Mouse (Mus musculus): ENCODE data around the gene Gm21887. TPM values are rescaled to one million over a fixed set of nuclear protein-coding genes. Genes with fewer than 3 reads are reported as not detected.
A peak's percentile ranks its signal among the peaks of the same experiment; 100 is the strongest.
"Not testable (repeated sequence)": the region's sequence is repeated elsewhere in the genome, so short reads cannot be mapped to it uniquely, and the experiment has no call there.

Gm21887 gene
- total RNA-seq, 4 experiments from 2014 or later = 17.8 to 49.6 (median 29.3) TPM

DNA sequence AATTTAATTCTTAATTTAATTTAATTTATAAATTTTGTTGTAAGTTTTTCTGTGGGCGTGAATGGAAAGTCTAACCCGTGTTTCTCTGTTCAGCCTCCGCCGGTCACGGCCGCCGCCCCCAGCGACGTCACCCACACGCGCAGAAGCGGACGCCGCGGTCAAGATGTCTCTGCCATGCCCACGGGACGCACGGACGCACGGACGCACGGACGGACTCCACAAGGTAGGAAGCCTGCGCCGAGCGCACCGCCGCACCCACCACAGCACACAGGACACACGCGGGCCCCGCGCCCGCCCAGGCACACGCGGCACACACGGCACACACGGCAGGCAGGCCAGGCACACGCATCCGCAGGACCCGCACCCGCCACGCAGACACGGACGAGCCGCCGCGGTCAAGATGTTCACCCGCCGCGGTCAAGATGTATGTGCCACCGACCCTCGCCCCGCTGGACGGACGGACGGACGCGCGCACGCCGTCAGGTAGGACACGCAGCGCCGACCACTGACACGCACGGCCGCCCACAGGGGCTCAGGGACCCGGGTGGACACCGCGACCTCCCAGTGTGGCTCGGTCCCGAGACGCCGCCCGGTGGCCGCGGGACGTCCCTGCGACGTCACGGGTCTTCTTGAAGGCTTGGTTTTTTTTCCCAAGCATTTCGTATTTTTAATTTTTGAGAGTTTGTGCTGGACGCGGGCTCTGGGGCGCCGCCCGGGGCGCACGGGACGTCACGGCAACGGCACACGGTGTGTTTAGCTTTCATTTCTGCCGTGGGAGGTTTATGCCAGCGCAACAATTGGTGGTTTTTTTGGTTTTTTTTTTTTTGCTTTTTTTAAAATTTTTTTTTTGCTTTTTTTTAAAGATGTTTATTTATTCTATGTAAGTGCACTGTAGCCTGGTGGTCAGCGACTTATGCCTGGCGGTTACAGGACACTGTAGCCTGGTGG, 1.4 kb downstream of the Gm21887 start:
- not testable (repeated sequence) for DNase-seq (ENCODE audit: low spot score)

DNA sequence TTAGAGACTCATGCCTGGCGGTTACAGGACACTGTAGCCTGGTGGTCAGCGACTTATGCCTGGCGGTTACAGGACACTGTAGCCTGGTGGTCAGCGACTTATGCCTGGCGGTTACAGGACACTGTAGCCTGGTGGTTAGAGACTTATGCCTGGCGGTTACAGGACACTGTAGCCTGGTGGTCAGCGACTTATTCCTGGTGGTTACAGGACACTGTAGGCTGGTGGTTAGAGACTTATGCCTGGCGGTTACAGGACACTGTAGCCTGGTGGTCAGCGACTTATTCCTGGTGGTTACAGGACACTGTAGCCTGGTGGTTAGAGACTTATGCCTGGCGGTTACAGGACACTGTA, 2.0 kb downstream of the Gm21887 start:
- DNase-seq (ENCODE audit: low spot score) = not testable (repeated sequence)

DNA sequence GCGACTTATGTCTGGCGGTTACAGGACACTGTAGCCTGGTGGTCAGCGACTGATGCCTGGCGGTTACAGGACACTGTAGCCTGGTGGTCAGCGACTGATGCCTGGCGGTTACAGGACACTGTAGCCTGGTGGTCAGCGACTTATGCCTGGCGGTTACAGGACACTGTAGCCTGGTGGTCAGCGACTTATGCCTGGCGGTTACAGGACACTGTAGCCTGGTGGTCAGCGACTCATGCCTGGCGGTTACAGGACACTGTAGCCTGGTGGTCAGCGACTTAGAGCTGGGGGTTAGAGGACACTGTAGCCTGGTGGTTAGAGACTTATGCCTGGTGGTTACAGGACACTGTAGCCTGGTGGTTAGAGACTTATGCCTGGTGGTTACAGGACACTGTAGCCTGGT, 4.0 kb downstream of the Gm21887 start:
- DNase-seq (ENCODE audit: low spot score) = not testable (repeated sequence)

GRCm38 (mm10) chrX:170014038-170014437, 4.6 kb downstream of the Gm21887 start:
- not testable (repeated sequence) for DNase-seq (ENCODE audit: low spot score)

DNA sequence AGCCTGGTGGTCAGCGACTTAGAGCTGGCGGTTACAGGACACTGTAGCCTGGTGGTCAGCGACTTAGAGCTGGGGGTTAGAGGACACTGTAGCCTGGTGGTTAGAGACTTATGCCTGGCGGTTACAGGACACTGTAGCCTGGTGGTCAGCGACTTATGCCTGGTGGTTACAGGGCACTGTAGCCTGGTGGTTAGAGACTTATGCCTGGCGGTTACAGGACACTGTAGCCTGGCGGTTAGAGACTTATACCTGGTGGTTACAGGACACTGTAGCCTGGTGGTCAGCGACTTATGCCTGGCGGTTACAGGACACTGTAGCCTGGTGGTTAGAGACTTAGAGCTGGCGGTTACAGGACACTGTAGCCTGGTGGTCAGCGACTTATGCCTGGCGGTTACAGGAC, 6.4 kb downstream of the Gm21887 start:
- DNase-seq (ENCODE audit: low spot score) = not testable (repeated sequence)

DNA sequence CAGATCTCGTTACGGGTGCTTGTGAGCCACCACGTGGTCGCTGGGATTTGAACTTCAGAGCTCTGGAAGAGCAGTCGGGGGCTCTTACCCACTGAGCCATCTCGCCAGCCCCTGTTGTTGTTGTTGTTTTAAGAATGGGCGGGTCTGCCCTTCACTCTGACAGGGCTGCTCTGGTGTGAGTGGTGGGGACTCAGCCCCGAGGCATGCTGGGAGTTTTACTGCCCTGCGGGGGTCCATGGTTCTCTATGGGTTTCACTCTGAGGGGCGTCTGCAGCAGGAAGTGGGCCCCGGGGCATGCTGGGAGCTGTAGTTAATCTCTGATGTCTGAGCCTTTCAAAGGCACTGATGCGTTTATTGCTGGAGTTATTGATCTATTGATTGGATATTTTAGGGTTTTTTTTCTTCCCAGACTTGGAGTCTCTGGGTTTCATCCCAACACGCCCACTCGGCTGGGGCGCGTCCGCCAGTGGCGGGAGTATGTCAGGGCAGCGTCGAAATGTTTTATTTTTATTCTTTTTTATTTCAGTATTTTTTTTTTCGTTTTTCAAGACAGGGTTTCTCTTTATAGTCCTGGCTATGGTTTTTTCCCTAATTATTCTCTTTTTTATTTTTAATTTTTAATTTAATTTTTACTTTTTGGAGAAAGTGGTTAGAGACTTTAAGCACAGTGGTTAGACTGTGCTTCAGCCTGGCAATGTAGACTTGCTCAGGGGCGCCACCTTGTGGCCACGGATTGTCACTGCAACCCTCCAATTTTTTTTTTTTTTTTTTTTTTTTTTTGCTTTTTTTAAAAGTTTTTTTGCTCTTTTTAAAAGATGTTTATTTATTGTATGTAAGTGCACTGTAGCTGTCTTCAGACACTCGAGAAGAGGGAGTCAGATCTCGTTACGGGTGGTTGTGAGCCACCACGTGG, 8.1 kb downstream of the Gm21887 start:
- not testable (repeated sequence) for DNase-seq (ENCODE audit: low spot score)

GRCm38 (mm10) chrX:170018571-170019218, 9.2 kb downstream of the Gm21887 start:
- not testable (repeated sequence) for DNase-seq (ENCODE audit: low spot score)

DNA sequence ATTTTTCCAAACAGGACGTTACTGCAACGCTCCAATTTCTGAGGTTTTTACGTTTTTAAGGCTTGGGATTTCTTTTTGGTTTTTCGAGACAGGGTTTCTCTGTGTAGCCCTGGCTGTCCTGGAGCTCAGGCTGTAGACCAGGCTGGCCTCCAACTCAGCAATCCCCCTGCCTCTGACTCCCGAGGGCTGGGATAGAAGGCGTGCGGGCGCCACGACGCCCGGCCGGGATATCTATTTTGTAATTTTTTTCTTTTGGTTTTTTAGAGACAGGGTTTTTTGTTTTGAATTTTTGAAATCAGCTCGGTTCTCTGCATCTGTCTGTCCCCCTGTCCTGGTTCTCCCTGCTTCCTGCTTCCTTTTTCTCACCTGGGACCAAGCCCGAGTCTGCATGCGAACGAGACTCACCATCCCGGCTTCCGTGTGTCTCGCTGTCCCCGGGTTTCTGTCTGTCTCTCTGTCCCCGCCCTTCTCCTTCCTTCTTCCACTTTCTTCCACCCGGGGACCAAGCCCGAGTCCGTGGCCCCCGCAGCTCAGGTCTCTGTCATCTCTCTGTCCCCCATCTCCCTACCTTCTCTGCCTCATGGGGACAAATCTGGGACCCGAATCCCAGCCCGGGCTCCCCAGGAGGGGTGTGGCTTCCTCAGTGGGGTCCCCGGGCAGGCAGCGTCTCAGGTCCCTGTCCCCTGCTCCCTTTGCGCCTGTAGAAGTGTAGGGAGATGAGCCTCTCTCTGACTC, 9.9 kb downstream of the Gm21887 start:
- not testable (repeated sequence) for DNase-seq (ENCODE audit: low spot score)

- DNase-seq (ENCODE audit: low spot score) = peak; percentile 99
Measured at GRCm38 (mm10) chrX:170019954-170020689, 10.7 kb downstream of the Gm21887 start.

- DNase-seq (ENCODE audit: low spot score) = not testable (repeated sequence)
Measured at GRCm38 (mm10) chrX:170020690-170021050, 11.2 kb downstream of the Gm21887 start.

GRCm38 (mm10) chrX:170021205-170021604, 11.7 kb downstream of the Gm21887 start:
- DNase-seq (ENCODE audit: low spot score) = not testable (repeated sequence)

GRCm38 (mm10) chrX:170021750-170022461, 12.4 kb downstream of the Gm21887 start:
- not testable (repeated sequence) for DNase-seq (ENCODE audit: low spot score)

Other genes with a start within 250 kb of the Gm21887 start
- not detected for gene 4933400A11Rik, start 230.0 kb upstream of the Gm21887 start, total RNA-seq (2022)

All from heart, adult 8-10 months (tissue).